Mouse (Mus musculus): ENCODE measurements around the gene Cyp26a1.

GRCm38 (mm10) chr19:37695762-37696602, 1.6 kb upstream of the Cyp26a1 start:
- TF ChIP-seq CTCF (IDR thresholded peaks at IDR 0.05; ENCODE audit: borderline replicate concordance, insufficient read depth, low read depth, low read length) (no peak), POLR2A (IDR thresholded peaks at IDR 0.05; ENCODE audit: borderline replicate concordance, insufficient read depth, low read length) (no peak)

Data from cerebellum, adult 2 months (tissue).